Mouse (Mus musculus) lung, postnatal 36 days (tissue): ENCODE measurements around the gene Zbtb20.

Experiments
- DNase-seq: peaks from one replicate; pipeline ENCODE4 v3.0.0; 2022; ENCODE audit warnings: mixed read lengths

Gene Zbtb20

DNA sequence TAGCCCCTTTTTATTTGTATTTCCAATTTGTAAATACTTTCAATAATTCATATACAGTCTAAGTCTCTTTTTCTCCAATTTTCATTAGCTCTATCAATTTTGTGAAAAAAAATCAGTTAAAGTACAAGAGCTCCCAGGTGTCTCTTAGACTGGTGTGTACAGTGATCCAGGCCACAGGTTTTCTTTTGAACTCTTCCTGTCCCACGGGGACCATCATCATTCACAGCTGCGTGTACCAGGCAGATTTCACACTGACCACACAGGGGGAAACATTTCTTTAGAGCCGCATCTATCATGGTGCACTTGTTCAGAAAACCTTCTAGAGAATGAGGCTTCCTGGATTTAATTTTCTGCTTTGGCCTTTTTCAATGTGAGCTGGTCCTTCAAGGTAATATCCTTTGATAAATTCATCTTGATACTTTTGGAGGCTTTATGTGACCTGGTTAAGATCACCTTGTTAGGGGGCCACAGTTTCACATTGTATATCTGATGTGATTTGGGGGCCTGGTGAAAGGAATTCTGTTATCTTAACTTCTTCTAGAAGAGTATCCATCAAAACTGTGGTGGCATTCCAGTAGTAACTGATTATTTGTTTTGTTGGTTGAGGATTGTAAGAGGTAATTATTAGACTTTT, 586.2 kb downstream of the Zbtb20 start:
- no peak for DNase-seq

DNA sequence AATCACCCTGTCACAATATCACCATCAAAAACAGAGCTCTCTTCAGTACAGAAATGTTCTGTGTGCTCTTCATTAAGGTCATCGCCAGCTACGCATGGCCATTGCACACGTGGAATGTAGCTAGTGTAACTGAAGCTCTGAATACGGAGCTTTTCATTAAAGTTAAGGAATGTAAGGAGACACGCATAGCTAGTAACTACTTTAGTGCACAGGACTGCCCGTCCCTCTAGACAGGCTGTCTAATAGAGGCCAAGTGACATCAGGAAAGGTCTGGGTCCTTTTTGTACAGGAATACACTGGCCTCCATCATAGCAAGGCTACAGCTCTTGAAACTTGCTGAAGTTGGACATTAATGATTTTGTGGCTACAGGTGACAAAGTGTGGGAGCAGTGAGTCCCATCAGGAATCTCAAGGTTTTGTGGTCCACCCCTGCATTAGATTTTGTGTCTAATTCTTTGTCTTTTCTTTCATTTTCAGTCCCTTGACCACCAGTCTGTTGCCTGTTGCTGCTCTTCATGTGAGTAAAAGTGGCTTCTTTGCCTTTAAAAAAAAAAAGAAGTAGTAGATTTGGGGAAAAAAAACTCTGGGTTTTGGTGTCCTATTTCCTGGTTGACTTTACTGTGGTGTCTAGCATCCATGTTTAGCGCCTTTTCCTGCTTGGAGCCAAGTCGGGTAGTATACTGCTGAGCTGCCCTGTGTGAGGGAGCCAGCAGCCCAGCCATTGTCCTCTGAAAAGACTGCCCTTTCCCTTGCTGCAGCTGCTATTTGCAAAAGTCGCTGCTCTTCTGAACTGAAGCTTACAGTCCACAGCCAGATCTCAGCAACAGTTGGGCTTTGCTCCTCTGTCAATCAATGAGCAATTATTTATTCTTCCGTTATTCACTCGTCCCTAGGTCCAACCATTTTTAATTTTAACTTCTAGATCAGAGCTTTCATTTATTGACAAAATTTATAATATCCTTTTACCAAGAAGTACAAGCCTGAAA, 587.1 kb downstream of the Zbtb20 start:
- DNase-seq, result no peak

GRCm38 (mm10) chr16:43463684-43464475, 588.2 kb downstream of the Zbtb20 start:
- no peak for DNase-seq

DNA sequence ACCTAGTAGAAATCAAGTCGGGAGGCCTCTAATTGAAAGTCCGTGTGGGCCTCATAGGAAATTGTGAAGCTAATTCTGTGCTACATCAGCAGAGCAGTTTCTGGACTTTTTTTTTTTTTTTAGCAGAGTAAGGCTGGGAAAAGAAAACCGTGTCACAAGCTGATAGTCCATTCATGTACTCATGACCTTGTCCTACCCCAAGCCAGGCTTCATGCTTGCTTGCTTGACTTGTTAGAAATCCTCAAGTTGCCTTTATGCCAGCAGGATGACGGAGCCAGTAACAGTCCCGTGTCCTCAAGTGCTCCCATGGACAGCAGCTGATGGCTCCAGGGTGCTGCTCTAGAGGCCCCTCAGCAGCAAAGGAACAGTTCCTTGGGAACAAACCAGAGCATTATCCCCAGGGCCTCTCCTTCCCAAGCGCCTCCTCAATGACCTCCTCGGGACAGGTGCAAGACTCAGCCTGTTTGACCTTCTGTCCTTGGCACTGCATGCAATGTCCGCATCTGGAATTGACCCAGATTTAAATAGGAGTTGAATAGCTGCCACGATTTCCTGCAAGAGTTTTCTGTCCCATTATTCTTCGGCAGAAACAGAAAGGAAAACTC, 588.9 kb downstream of the Zbtb20 start:
- DNase-seq, result peak; percentile 70

GRCm38 (mm10) chr16:43465368-43465839, 589.7 kb downstream of the Zbtb20 start:
- no peak for DNase-seq

DNA sequence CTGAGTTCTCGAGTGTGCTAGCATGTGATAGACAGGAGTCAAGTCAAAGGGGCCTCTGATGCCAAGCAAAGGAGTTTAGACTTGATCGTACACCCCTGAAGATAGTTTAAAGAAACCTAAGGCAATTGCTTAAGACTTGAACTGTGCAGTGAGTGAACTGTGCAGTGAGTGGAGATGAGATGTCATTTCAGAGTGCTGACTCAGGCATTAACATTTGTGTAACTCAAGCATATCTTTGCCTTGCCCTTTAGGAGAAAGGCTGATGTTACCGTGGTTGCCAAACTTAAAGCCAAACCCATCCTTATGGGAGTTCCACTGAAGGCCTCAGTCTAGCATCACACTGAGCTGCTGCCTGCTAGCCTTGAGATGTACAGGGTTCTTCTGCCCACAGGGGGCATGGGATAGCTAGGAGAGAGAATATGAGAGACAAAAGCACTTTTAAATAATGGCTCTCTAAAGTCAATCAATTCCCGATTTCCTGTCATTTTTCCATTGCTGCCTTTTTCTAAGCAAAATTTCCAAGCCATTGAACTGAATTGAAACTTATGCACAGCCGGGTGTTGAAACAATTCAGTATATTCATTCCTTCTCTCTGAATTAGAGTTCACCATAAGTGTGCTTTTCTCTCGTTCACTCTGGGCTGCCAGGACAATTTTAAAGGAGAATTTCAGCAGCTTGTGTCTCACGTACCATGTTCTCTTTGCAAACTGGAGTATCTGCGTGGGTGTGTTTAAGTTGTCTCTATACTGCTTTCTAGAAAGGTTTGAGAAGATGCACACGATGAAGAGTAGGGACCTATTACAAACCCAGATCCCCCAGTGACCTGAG, 590.5 kb downstream of the Zbtb20 start:
- DNase-seq, result no peak

DNA sequence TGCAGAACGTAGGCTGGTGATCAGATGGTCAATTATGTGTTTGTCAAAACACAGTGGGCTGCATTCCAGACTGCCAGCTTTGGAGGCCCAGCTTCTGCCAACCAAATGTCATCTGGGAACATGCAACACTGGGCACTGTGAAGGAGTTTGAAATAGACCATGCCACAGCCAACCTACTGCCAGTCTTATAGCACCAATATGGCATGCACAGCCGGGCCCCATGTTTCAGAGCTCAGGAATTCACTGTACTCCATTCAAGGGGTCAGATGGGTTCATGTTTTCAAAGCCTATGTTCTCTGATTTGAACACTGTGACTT, 591.0 kb downstream of the Zbtb20 start:
- DNase-seq, result no peak

DNA sequence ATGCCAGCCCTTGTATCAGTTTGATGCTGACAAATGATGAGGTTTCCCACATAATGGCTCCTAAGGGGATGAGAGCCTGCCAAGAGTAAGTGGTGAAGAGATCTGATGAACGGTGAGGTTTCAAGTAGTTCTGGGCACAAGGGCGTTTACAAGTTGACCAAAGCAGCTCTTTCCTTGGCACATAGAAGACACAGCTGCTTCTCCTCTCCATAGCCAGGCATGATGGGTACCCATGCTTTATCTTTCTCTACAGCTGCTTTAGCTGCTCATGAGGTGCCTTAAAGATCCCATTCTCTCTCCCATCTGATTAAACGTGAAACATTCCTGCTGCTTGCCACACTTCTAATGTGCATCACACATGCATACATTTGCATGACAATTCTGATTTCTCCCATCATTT, 595.4 kb downstream of the Zbtb20 start:
- no peak for DNase-seq

DNA sequence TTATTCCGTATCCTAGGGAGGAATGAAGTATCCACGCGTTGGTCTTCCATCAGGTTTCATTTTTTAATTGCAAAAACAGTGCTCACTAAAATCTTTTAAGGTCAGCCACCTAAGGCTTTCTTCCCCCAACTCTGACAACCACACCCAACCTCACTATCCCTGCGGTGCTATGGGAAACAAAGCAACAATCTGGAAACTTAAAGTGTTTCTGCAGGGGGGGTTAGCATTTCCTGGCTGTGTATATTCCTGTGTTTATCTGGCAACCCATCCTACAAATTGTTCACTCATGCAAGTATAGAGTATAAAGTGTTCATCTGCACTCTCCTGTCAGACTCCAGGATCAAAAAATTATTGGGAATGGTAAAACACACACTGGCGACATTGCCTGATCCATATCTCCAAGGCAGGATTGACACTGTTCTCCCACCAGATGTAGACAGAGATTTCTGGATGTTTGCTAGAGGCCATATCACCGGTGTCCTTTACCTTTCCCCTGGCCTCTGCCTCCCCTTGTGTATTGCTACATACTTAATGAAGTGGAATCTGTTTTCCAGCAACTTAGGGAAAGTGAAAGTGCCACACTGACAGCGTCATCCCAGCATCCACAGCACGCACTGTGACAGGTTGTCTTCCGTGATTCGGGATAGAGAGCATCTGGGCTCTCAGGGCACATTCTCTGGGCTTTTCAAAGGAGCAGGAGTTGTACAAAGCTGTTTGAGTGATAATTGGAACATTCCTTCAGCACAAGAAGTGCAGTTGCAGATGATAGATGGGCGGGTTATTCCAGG, 599.5 kb downstream of the Zbtb20 start:
- DNase-seq, result peak; percentile 61

DNA sequence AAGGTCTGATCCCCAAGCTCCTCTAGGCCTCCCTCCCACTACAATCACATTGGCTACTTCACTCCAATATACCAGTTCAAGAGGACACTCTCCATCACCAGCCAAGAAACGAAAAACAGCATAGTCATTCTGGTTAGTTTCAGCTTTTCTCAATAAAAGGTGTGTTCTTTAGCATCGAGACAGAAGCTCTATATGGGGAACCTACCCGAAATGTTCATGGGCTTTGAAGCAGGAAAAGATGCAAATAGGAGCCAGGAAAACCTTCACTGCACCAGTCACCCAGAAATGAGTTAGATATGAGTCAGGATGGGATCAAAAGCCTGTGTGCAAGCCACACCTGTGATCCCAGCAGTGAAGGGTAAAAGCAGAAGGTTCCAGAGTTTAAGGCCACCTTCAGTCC, 601.2 kb downstream of the Zbtb20 start:
- no peak for DNase-seq

DNA sequence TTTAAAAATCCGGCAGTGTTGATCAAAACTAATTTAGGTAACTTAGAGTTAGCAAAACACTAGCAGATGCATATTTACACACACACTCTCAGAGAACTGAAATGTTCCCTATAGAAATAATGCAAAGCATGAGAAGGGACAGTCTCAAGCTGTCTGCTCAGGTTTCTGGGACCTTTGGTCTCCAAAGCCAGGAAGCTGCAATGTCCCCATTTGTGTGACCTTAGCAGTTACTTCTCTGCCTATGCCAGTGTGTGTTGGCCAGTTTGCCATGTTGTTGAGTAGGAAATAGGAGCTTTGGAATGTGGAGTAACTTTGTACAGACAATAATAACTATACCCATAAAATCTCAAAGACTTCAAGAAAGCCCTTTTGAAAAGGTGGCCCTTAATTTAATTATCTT, 602.7 kb downstream of the Zbtb20 start:
- DNase-seq, result no peak

DNA sequence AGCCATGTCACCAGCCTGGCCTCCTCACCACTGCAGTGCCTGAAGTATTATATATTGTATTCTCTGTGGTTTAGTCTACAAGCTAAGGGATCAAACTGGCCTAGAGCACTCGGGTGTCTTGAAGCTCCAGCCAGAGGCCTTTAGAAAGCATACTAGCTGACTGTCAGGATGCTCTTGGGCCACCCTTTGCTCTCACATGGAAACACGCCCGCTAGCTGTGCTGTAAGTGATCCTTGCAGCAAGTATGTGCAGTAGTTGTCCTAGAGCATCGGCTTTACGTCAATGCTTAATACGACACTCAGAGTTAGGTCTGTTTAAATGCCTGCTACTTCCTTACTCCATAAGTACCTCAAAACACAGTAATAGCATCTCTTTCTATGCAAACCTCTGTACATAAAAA, 604.9 kb downstream of the Zbtb20 start:
- DNase-seq, result no peak

DNA sequence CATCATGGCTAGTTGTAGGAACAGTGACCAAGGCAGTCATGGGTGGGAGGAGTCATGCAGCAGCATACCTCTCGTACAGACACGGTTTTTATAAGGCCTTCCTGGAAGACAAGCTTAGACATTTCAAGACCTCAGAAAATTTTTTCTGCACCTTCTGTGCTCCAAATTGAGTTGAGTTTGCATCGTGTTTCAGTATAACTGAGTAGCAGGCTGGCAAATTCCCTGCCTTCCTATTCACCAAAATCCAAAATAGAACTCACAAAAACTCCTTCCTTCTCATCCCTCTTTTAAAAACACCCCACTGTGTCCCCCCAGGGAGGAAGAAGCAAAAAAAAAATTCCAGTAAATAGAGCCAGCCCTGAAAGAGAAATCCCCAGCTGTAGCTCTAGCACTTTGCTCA, 606.4 kb downstream of the Zbtb20 start:
- no peak for DNase-seq

GRCm38 (mm10) chr16:43482738-43483137, 607.1 kb downstream of the Zbtb20 start:
- no peak for DNase-seq

GRCm38 (mm10) chr16:43484400-43484799, 608.7 kb downstream of the Zbtb20 start:
- DNase-seq, result no peak

GRCm38 (mm10) chr16:43489362-43489761, 613.7 kb downstream of the Zbtb20 start:
- no peak for DNase-seq

DNA sequence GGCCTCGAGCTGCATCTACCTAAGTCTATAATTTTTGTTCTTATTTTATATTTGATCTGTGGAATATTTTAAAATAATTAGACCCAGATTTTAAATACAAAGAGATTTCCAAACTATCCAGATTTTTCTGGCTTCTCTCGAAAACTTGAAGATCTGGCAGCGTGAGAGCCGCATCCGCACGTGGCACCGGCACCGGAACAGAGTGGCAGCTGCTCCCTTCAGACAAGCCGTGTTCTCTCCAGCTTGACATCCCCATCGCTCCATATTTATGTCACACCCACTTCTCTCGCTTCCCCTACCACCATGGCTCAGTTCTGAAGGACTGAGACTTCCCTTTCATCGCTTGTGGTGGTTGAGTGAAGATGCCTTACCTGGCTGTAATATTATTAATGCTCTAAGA, 614.3 kb downstream of the Zbtb20 start:
- DNase-seq, result no peak

- DNase-seq, result no peak
These were observed 617.2 kb downstream of the Zbtb20 start for GRCm38 (mm10) chr16:43492863-43493262.

- DNase-seq, result no peak
These were observed 618.1 kb downstream of the Zbtb20 start for GRCm38 (mm10) chr16:43493596-43494385.

DNA sequence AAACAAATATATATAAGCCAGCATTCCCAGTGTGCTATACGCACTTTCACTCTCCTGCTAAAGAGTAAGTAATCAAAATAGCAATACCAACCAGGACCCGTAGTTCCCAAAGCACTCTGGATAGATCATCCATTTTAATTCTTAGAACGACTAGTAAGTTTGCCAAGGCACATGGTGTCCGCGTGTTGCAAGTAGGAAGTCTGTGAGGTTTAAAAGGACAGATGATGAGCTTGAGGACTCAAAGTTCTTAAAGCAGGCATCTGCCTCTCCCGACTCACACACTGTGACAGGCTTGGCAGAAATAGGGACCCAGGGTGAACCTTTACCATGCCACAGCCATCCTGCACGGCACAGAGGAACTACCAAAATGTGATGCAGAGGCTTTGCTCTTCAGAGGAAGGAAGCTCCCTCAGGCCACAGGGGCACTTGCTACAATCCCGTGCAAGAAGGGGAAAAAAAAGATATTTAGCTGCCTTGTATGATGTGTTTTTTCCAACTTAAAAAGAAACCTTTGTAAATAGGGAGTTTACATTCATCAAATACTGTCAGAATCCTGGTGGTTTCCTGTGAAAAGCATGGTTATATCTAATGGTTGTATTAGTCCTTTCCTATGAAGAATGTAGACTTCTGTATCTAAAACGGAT, 619.6 kb downstream of the Zbtb20 start:
- DNase-seq, result no peak
